Mouse (Mus musculus) spleen, adult 12 weeks (tissue): ENCODE data around the gene Olfr1136.

Experiments
- DNase-seq: peaks from one replicate; pipeline ENCODE4 v3.0.0; 2022; ENCODE audit warnings: low spot score

The Olfr1136 gene

GRCm38 (mm10) chr2:87693847-87694246 is at the start of gene Olfr1136:
TSS of gene Olfr1136 (minus strand) at chr2:87693947.
- DNase-seq: no peak

- no peak for DNase-seq
Measured at GRCm38 (mm10) chr2:87743452-87743851, 49.7 kb upstream of the Olfr1136 start, which contains the start of gene Olfr1140. TSS of gene Olfr1140 (plus strand) at chr2:87743752.

GRCm38 (mm10) chr2:87739878-87740277 is 46.1 kb upstream of the Olfr1136 start, which contains the start of gene Olfr1138:
TSS of gene Olfr1138 (minus strand) at chr2:87739978.
- no peak for DNase-seq

- no peak for DNase-seq
Measured at GRCm38 (mm10) chr2:87713079-87713478, 19.3 kb upstream of the Olfr1136 start, which contains the start of gene Olfr1137. TSS of gene Olfr1137 (minus strand) at chr2:87713179.

- DNase-seq: no peak
Measured at GRCm38 (mm10) chr2:87673564-87673963, 20.2 kb downstream of the Olfr1136 start, which contains the start of gene Olfr1135. TSS of gene Olfr1135 (minus strand) at chr2:87673664.

GRCm38 (mm10) chr2:87658360-87658759 is 35.4 kb downstream of the Olfr1136 start, which contains the start of gene Olfr1134:
TSS of gene Olfr1134 (minus strand) at chr2:87658460.
- DNase-seq: no peak

GRCm38 (mm10) chr2:87647274-87647673 is 46.5 kb downstream of the Olfr1136 start, which contains the start of gene Olfr1133:
TSS of gene Olfr1133 (minus strand) at chr2:87647374.
- no peak for DNase-seq
